Mouse (Mus musculus): ENCODE data around the gene Pigk.

Gene Pigk

GRCm38 (mm10) chr3:153006893-153007292, 293.0 kb downstream of the Pigk start:
- no peaks in the 10 kb centered on the region for H3K27me3 ChIP-seq (ENCODE audit: insufficient read depth, low read length)
- TF ChIP-seq CTCF (conservative IDR thresholded peaks at IDR 0.05; ENCODE audit: low read length) (no peak), POU5F1 (IDR thresholded peaks at IDR 0.05; ENCODE audit: borderline replicate concordance, low read length) (no peak), NANOG (IDR thresholded peaks at IDR 0.05; ENCODE audit: borderline replicate concordance, low read length) (no peak)
- H3K36me3 ChIP-seq (ENCODE audit: insufficient read depth, low read length) = no peaks in the 10 kb centered on the region
- no peaks in the 10 kb centered on the region for H3K4me1 ChIP-seq (replicated peaks; ENCODE audit: low read depth, low read length)
- no peaks in the 10 kb centered on the region for H3K9me3 ChIP-seq (ENCODE audit: low read length)
- no peak overlapping the region for H3K4me3 ChIP-seq (replicated peaks; ENCODE audit: low read length)

- 0 out of 2 replicates have a peak, but pooled peaks cover 5% of the 10 kb centered on the region for H3K27me3 ChIP-seq (ENCODE audit: insufficient read depth, low read length)
- no peak overlapping the region for H3K4me3 ChIP-seq (replicated peaks; ENCODE audit: low read length)
- no peaks in the 10 kb centered on the region for H3K9me3 ChIP-seq (ENCODE audit: low read length)
- TF ChIP-seq CTCF (conservative IDR thresholded peaks at IDR 0.05; ENCODE audit: low read length) (no peak), NANOG (IDR thresholded peaks at IDR 0.05; ENCODE audit: borderline replicate concordance, low read length) (no peak), POU5F1 (IDR thresholded peaks at IDR 0.05; ENCODE audit: borderline replicate concordance, low read length) (no peak)
- H3K36me3 ChIP-seq (ENCODE audit: insufficient read depth, low read length) = no peaks in the 10 kb centered on the region
- H3K4me1 ChIP-seq (replicated peaks; ENCODE audit: low read depth, low read length) = no peaks in the 10 kb centered on the region
These were observed 302.5 kb downstream of the Pigk start for GRCm38 (mm10) chr3:153016355-153016754.

GRCm38 (mm10) chr3:153018051-153018450, 304.2 kb downstream of the Pigk start:
- H3K36me3 ChIP-seq (ENCODE audit: insufficient read depth, low read length) = no peaks in the 10 kb centered on the region
- 0 out of 2 replicates have a peak, but pooled peaks cover 5% of the 10 kb centered on the region for H3K27me3 ChIP-seq (ENCODE audit: insufficient read depth, low read length)
- TF ChIP-seq NANOG (IDR thresholded peaks at IDR 0.05; ENCODE audit: borderline replicate concordance, low read length) (no peak), CTCF (conservative IDR thresholded peaks at IDR 0.05; ENCODE audit: low read length) (no peak), POU5F1 (IDR thresholded peaks at IDR 0.05; ENCODE audit: borderline replicate concordance, low read length) (no peak)
- no peak overlapping the region for H3K4me3 ChIP-seq (replicated peaks; ENCODE audit: low read length)
- no peaks in the 10 kb centered on the region for H3K9me3 ChIP-seq (ENCODE audit: low read length)
- no peaks in the 10 kb centered on the region for H3K4me1 ChIP-seq (replicated peaks; ENCODE audit: low read depth, low read length)

- TF ChIP-seq CTCF (conservative IDR thresholded peaks at IDR 0.05; ENCODE audit: low read length) = no peak
- TF ChIP-seq POU5F1 (IDR thresholded peaks at IDR 0.05; ENCODE audit: borderline replicate concordance, low read length) = no peak
- TF ChIP-seq NANOG (IDR thresholded peaks at IDR 0.05; ENCODE audit: borderline replicate concordance, low read length) = no peak
- no peak overlapping the region for H3K4me3 ChIP-seq (replicated peaks; ENCODE audit: low read length)
- H3K9me3 ChIP-seq (ENCODE audit: low read length) = no peaks in the 10 kb centered on the region
- H3K36me3 ChIP-seq (ENCODE audit: insufficient read depth, low read length) = no peaks in the 10 kb centered on the region
- no peaks in the 10 kb centered on the region for H3K4me1 ChIP-seq (replicated peaks; ENCODE audit: low read depth, low read length)
- H3K27me3 ChIP-seq (ENCODE audit: insufficient read depth, low read length) = 0 out of 2 replicates have a peak, but pooled peaks cover 5% of the 10 kb centered on the region
These were observed 310.1 kb downstream of the Pigk start for GRCm38 (mm10) chr3:153024016-153024415.
